Mouse (Mus musculus) cerebellum, adult 8-10 months (tissue): ENCODE data around the gene Phlda3.

ENCODE experiments used
- DNase-seq: peaks from one replicate; pipeline ENCODE4 v3.0.0; 2022

The Phlda3 gene

GRCm38 (mm10) chr1:135765645-135766591, at the start of gene Phlda3:
Gene Phlda3 (plus strand): TSS chr1:135766119.
- DNase-seq: no peak

- no peak for DNase-seq
These were observed 46.4 kb upstream of the Phlda3 start for GRCm38 (mm10) chr1:135719486-135719885.

- DNase-seq: no peak
These were observed 45.9 kb upstream of the Phlda3 start, which contains the start of gene Csrp1 for GRCm38 (mm10) chr1:135719983-135720382. Gene Csrp1 (plus strand): TSS chr1:135720061.

- DNase-seq: no peak
These were observed 42.9 kb upstream of the Phlda3 start for GRCm38 (mm10) chr1:135723016-135723415.

- DNase-seq: no peak
These were observed 41.8 kb upstream of the Phlda3 start for GRCm38 (mm10) chr1:135724134-135724533.

GRCm38 (mm10) chr1:135725324-135725723, 40.6 kb upstream of the Phlda3 start:
- DNase-seq: no peak

- no peak for DNase-seq
These were observed 40.0 kb upstream of the Phlda3 start for GRCm38 (mm10) chr1:135725936-135726335.

- DNase-seq: peak; percentile 30
These were observed 37.1 kb upstream of the Phlda3 start for GRCm38 (mm10) chr1:135728631-135729366.

GRCm38 (mm10) chr1:135729367-135729713, 36.6 kb upstream of the Phlda3 start:
- DNase-seq: no peak

GRCm38 (mm10) chr1:135729821-135730220, 36.1 kb upstream of the Phlda3 start:
- DNase-seq: no peak

GRCm38 (mm10) chr1:135730296-135730695, 35.6 kb upstream of the Phlda3 start:
- DNase-seq: no peak

GRCm38 (mm10) chr1:135731393-135731792, 34.5 kb upstream of the Phlda3 start:
- DNase-seq: no peak

- no peak for DNase-seq
These were observed 33.8 kb upstream of the Phlda3 start for GRCm38 (mm10) chr1:135731897-135732684.

- DNase-seq: no peak
These were observed 31.5 kb upstream of the Phlda3 start for GRCm38 (mm10) chr1:135734225-135734937.

GRCm38 (mm10) chr1:135735460-135735859, 30.5 kb upstream of the Phlda3 start:
- DNase-seq: no peak

GRCm38 (mm10) chr1:135744987-135745386, 20.9 kb upstream of the Phlda3 start:
- DNase-seq: no peak

- no peak for DNase-seq
These were observed 19.7 kb upstream of the Phlda3 start for GRCm38 (mm10) chr1:135746248-135746647.

GRCm38 (mm10) chr1:135752737-135753348, 13.1 kb upstream of the Phlda3 start:
- DNase-seq: peak; percentile 70

GRCm38 (mm10) chr1:135755287-135755686, 10.6 kb upstream of the Phlda3 start:
- no peak for DNase-seq

- DNase-seq: no peak
These were observed 10.0 kb upstream of the Phlda3 start for GRCm38 (mm10) chr1:135755913-135756312.

GRCm38 (mm10) chr1:135757287-135757686, 8.6 kb upstream of the Phlda3 start:
- DNase-seq: no peak

- no peak for DNase-seq
These were observed 6.2 kb upstream of the Phlda3 start for GRCm38 (mm10) chr1:135759685-135760084.
